Mouse (Mus musculus) heart, adult 2 months (tissue): ENCODE data around the gene Gm42791.

ENCODE experiments used
- CTCF ChIP-seq: fragments of 200-600 bp; IDR thresholded peaks from 2 replicates; pipeline ENCODE4 v1.8.1; 2022; ENCODE audit warnings: antibody characterized with exemption, mild to moderate bottlenecking, moderate library complexity
- EP300 ChIP-seq: fragments of 200-500 bp; IDR thresholded peaks from 2 replicates; pipeline ENCODE4 v1.6.1; 2011; ENCODE audit warnings: low read depth, low read length, control low read depth; ENCODE audit not compliant: insufficient read depth
- POLR2A ChIP-seq: fragments of 200-500 bp; IDR thresholded peaks from 2 replicates; pipeline ENCODE4 v1.6.1; 2011; ENCODE audit warnings: mild to moderate bottlenecking, low read depth, low read length, control low read depth; ENCODE audit not compliant: insufficient read depth

DNA sequence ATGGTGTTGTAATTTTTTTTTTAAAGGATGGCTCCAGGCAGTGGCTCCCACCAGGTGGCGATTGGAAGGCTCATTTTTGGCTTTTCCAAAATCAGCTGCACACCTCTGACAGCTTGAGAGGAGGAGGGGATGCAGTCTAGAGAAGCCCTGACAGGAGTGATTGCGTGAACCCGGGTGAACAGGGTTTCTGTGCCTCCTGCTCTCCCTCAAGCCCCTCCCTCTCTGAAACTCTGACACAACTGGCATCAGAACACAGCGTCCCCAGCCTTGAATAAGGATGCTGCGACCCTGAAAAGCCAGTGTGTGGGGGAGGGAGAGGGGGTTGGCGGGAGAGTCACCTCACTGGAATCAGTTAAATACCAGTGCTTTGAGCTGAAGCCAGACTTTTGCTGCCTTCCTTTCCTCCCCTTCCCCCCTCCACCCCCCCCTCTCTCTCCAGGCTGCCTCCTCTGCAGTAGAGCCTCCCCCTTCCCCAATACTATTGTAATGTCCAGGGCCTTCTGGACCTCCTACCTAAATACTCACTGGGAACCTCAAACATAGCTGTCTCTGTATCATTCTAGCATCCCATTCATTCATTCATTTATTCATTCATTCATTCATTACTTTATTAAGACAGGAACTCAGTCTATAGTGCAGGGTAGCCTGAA is 21.8 kb downstream of the Gm42791 start:
- TF ChIP-seq EP300 (no peak), POLR2A (no peak), CTCF (no peak)
